Mouse (Mus musculus) spleen, adult 18-20 months (tissue): ENCODE measurements around the gene Acvr2a.

Experiments used
- DNase-seq, 2 experiments: peaks; one replicate each; pipeline ENCODE4 v3.0.0; 2022; ENCODE audit warnings: mixed read lengths in 2 of 2

Gene Acvr2a

GRCm38 (mm10) chr2:48885945-48886344, 72.0 kb downstream of the Acvr2a start:
- DNase-seq, result peak; percentile 5 to 27

- DNase-seq, result no peak
Observed at GRCm38 (mm10) chr2:48895186-48895585, 81.3 kb downstream of the Acvr2a start.

- DNase-seq, result no peak
Observed at GRCm38 (mm10) chr2:48908866-48909265, 95.0 kb downstream of the Acvr2a start.

GRCm38 (mm10) chr2:48914185-48914584, 100.3 kb downstream of the Acvr2a start:
- DNase-seq, result no peak

- no peak for DNase-seq
Observed at GRCm38 (mm10) chr2:48915832-48916231, 101.9 kb downstream of the Acvr2a start.

- no peak for DNase-seq
Observed at GRCm38 (mm10) chr2:48935058-48935457, 121.1 kb downstream of the Acvr2a start.

GRCm38 (mm10) chr2:48947761-48948160, 133.9 kb downstream of the Acvr2a start:
- no peak for DNase-seq

- peak; percentile 99 for DNase-seq
Observed at GRCm38 (mm10) chr2:48948841-48949584, 135.1 kb downstream of the Acvr2a start, which contains the start of gene Mbd5. Gene Mbd5, plus strand, starts transcription at chr2:48949508.

GRCm38 (mm10) chr2:48949743-48950251, 135.9 kb downstream of the Acvr2a start:
- DNase-seq, result peak; percentile 29 to 49

GRCm38 (mm10) chr2:48950252-48950315, 136.2 kb downstream of the Acvr2a start, which contains the start of gene Orc4:
Gene Orc4, minus strand, starts transcription at chr2:48950277.
- DNase-seq, result no peak

- no peak for DNase-seq
Observed at GRCm38 (mm10) chr2:48950316-48950880, 136.5 kb downstream of the Acvr2a start.
